Mouse (Mus musculus): ENCODE results near the gene Npw. TPM values are rescaled to one million over a fixed set of nuclear protein-coding genes. Genes with fewer than 3 reads are reported as not detected.
A peak's percentile ranks its signal among the peaks of the same experiment; 100 is the strongest.

Npw gene
- polyA plus RNA-seq, 1 experiment = not detected

DNA sequence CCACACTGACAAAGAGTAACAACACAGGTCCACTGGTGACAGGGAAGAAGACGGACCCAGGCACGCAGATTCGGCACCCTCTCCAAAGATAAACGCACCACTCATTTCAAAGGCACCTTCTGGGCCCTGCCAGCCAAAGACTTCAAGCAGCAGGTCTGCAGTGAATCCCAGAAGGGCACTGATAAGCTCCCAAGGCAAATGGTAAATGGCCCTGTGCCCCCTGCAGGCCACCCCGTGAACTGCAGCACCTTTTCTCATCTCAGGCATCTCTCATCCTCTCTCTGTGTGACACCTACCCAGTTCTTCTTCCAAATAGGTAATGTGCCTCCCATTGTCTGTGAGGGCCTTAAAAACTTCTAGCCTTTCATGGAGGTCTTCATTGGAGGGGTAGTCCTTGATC, 29.6 kb downstream of the Npw start:
- no peak overlapping the region for H3K27ac ChIP-seq (ENCODE audit: insufficient read depth, low read length)
- 39% methylated on average over 5 of the region's 5 CpGs for WGBS
- H3K27me3 ChIP-seq (ENCODE audit: control insufficient read depth, insufficient read depth, low read length) = no peaks in the 10 kb centered on the region
- peaks cover 7% of the 10 kb centered on the region for H3K4me1 ChIP-seq (ENCODE audit: control insufficient read depth, insufficient read depth, low read length)
- DNase-seq = peak; percentile 79 to 89
- H3K4me3 ChIP-seq (replicated peaks; ENCODE audit: insufficient read depth, low read depth, low read length) = no peak overlapping the region
- peak; percentile 98 for TF ChIP-seq CTCF (IDR thresholded peaks at IDR 0.05; ENCODE audit: borderline replicate concordance, insufficient read depth, low read depth, low read length)
- no peak for TF ChIP-seq POLR2A (IDR thresholded peaks at IDR 0.05; ENCODE audit: borderline replicate concordance, insufficient read depth, low read length)

DNA sequence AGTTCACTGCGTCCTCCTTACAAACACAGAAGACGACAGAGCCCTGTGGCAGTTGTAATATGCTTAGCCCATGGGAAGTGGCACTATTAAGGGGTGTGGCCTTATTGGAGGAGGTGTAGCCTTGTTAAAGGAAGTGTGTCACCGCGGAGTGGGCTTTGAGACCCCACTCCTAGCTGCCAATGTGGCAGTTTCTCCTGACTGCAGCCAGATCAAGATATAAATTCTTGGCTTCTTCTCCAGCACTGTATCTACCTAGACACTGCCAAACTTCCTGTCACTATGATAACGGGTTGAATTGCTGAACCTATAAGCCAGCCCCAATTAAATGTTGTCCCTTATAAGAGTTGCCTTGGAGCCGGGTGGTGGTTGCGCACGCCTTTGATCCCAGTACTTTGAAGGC, 32.8 kb downstream of the Npw start:
- no peaks in the 10 kb centered on the region for H3K4me1 ChIP-seq (ENCODE audit: control insufficient read depth, insufficient read depth, low read length)
- H3K27ac ChIP-seq (ENCODE audit: insufficient read depth, low read length) = no peak overlapping the region
- no peak overlapping the region for H3K4me3 ChIP-seq (replicated peaks; ENCODE audit: insufficient read depth, low read depth, low read length)
- DNase-seq = no peak
- WGBS = 92% methylated on average over 8 of the region's 8 CpGs
- TF ChIP-seq POLR2A (IDR thresholded peaks at IDR 0.05; ENCODE audit: borderline replicate concordance, insufficient read depth, low read length) = no peak
- no peak for TF ChIP-seq CTCF (IDR thresholded peaks at IDR 0.05; ENCODE audit: borderline replicate concordance, insufficient read depth, low read depth, low read length)
- no peaks in the 10 kb centered on the region for H3K27me3 ChIP-seq (ENCODE audit: control insufficient read depth, insufficient read depth, low read length)

DNA sequence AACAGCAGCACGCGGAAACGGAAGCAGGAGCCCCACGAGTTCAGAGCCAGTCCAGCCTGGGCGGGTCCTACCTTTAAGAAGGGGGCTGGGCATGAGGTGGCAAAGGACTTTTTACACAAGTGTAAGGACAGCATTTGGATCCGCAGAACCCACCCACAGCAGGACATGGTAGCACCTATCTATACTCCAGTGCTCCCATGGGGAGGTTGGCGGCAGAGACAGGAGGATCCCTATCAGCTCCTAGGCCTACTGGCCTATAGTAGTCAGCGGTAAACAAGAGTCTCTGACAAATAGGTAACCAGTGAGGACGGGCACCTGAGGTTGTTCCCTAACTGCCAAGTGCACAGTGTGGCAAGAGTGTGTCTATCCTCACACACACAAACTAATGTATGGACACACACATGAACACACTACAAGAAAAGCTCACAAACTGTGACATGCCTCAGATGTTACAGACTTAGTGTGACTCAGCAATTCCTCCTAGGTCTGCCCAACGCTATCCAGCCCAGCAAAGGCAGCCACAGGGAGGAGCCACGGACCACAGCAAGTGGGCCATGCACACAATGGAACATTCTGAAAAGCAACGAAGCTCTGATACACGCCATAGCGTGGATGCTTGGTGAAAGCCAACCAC, 40.6 kb downstream of the Npw start:
- TF ChIP-seq POLR2A (IDR thresholded peaks at IDR 0.05; ENCODE audit: borderline replicate concordance, insufficient read depth, low read length) (no peak), CTCF (IDR thresholded peaks at IDR 0.05; ENCODE audit: borderline replicate concordance, insufficient read depth, low read depth, low read length) (no peak)
- no peak overlapping the region for H3K4me3 ChIP-seq (replicated peaks; ENCODE audit: insufficient read depth, low read depth, low read length)
- DNase-seq = no peak
- H3K4me1 ChIP-seq (ENCODE audit: control insufficient read depth, insufficient read depth, low read length) = no peaks in the 10 kb centered on the region
- WGBS = 83% methylated on average over 14 of the region's 14 CpGs
- H3K27ac ChIP-seq (ENCODE audit: insufficient read depth, low read length) = no peak overlapping the region
- no peaks in the 10 kb centered on the region for H3K27me3 ChIP-seq (ENCODE audit: control insufficient read depth, insufficient read depth, low read length)

DNA sequence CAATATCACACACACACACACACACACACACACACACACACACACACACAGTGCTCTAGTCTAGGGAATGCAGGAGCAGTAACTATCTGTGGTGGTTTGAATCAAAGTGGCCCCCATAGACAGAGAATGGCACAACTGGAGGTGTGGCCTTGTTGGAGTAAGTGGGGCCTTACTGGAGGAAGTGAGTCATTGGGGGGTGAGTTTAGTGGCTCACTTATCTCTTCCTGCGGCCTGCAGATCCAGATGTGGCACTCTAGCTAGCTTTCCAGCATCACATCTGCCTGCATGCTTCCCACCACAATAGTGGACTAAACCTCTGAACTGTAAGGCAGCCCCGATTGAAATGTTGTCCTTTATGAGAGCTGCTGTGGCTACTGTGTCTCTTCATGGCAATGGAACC, 47.5 kb downstream of the Npw start:
- H3K4me3 ChIP-seq (replicated peaks; ENCODE audit: insufficient read depth, low read depth, low read length) = no peak overlapping the region
- TF ChIP-seq POLR2A (IDR thresholded peaks at IDR 0.05; ENCODE audit: borderline replicate concordance, insufficient read depth, low read length) (no peak), CTCF (IDR thresholded peaks at IDR 0.05; ENCODE audit: borderline replicate concordance, insufficient read depth, low read depth, low read length) (no peak)
- no peak for DNase-seq
- WGBS = 81% methylated on average over 2 of the region's 2 CpGs
- 0 out of 2 replicates have a peak, but pooled peaks cover 4% of the 10 kb centered on the region for H3K4me1 ChIP-seq (ENCODE audit: control insufficient read depth, insufficient read depth, low read length)
- H3K27me3 ChIP-seq (ENCODE audit: control insufficient read depth, insufficient read depth, low read length) = no peaks in the 10 kb centered on the region
- H3K27ac ChIP-seq (ENCODE audit: insufficient read depth, low read length) = no peak overlapping the region

DNA sequence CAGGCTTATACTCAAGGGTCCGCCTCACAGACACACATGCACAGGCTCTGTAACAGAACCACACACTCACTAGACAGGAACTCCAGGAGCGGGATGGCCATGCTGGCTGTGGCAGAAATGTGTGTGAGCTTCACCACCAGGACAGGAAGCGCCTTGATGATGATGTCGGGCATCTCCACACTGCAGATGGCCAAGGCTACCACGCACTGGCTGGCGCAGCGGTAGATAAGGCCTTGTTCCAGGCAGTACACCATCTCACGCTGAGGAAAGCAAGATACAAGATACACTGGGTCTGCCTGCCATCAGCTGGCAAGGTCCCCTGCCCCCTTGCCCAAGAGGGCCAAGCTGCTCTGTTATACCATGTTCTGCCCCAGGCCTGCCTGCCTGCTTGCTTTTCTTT, 49.4 kb downstream of the Npw start:
- H3K4me1 ChIP-seq (ENCODE audit: control insufficient read depth, insufficient read depth, low read length) = 0 out of 2 replicates have a peak, but pooled peaks cover 4% of the 10 kb centered on the region
- H3K27ac ChIP-seq (ENCODE audit: insufficient read depth, low read length) = no peak overlapping the region
- no peak overlapping the region for H3K4me3 ChIP-seq (replicated peaks; ENCODE audit: insufficient read depth, low read depth, low read length)
- WGBS = 74% methylated on average over 8 of the region's 8 CpGs
- DNase-seq = peak in 1 of 2 experiments; percentile 34
- no peaks in the 10 kb centered on the region for H3K27me3 ChIP-seq (ENCODE audit: control insufficient read depth, insufficient read depth, low read length)
- TF ChIP-seq POLR2A (IDR thresholded peaks at IDR 0.05; ENCODE audit: borderline replicate concordance, insufficient read depth, low read length) (no peak), CTCF (IDR thresholded peaks at IDR 0.05; ENCODE audit: borderline replicate concordance, insufficient read depth, low read depth, low read length) (no peak)

DNA sequence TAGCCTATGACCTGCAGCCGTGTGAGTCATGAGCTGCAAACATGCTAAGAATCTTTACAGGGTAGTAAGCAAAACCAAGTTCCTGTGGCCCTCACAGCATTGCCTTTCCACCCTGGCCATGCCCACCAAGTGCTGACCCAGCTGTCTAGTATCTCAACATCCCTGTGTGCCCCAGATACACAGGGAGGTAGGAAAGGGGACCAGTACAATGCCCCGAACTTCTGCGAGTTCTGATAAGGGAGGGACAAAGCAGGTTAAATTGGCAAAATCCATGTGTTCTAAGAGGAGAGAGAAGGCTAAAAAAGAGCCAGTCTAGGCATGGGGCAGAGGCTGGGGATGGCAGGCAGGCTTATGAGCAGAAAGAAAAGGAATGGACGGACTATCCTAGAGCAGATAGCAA, 49.9 kb downstream of the Npw start:
- no peak overlapping the region for H3K27ac ChIP-seq (ENCODE audit: insufficient read depth, low read length)
- 90% methylated on average over 4 of the region's 4 CpGs for WGBS
- no peaks in the 10 kb centered on the region for H3K27me3 ChIP-seq (ENCODE audit: control insufficient read depth, insufficient read depth, low read length)

More for the DNA sequence above, 49.9 kb downstream of the Npw start:
- no peak for TF ChIP-seq POLR2A (IDR thresholded peaks at IDR 0.05; ENCODE audit: borderline replicate concordance, insufficient read depth, low read length)
- no peak for TF ChIP-seq CTCF (IDR thresholded peaks at IDR 0.05; ENCODE audit: borderline replicate concordance, insufficient read depth, low read depth, low read length)
- no peak overlapping the region for H3K4me3 ChIP-seq (replicated peaks; ENCODE audit: insufficient read depth, low read depth, low read length)
- no peak for DNase-seq
- H3K4me1 ChIP-seq (ENCODE audit: control insufficient read depth, insufficient read depth, low read length) = 0 out of 2 replicates have a peak, but pooled peaks cover 4% of the 10 kb centered on the region

Other genes starting within 250 kb of the Npw start
- 254 and 263 TPM in 2 replicates for gene Rnps1, start 243.9 kb downstream of the Npw start, polyA plus RNA-seq (2012; rRNA removed)
- gene Eci1, start 231.8 kb downstream of the Npw start, polyA plus RNA-seq (2012; rRNA removed) = 77.3 and 78.6 TPM in 2 replicates
- 22.3 and 22.7 TPM in 2 replicates for gene Dnase1l2, start 215.4 kb downstream of the Npw start, polyA plus RNA-seq (2012; rRNA removed)
- gene E4f1, start 188.1 kb downstream of the Npw start, polyA plus RNA-seq (2012; rRNA removed) = 79.4 and 80.6 TPM in 2 replicates
- gene Pgp, start 188.1 kb downstream of the Npw start, polyA plus RNA-seq (2012; rRNA removed) = 126 and 133 TPM in 2 replicates
- gene Bricd5, start 184.6 kb downstream of the Npw start, polyA plus RNA-seq (2012; rRNA removed) = 2.3 TPM in 2 replicates
- 55.9 and 63.5 TPM in 2 replicates for gene Mlst8, start 179.4 kb downstream of the Npw start, polyA plus RNA-seq (2012; rRNA removed)
- gene Caskin1, start 169.9 kb downstream of the Npw start, polyA plus RNA-seq (2012; rRNA removed) = 122 and 127 TPM in 2 replicates
- gene Traf7, start 130.5 kb downstream of the Npw start, polyA plus RNA-seq (2012; rRNA removed) = 197 and 198 TPM in 2 replicates
- 21.7 and 22.6 TPM in 2 replicates for gene Rab26, start 124.2 kb downstream of the Npw start, polyA plus RNA-seq (2012; rRNA removed)
- 122 and 132 TPM in 2 replicates for gene Pkd1, start 108.6 kb downstream of the Npw start, polyA plus RNA-seq (2012; rRNA removed)
- gene Tsc2, start 25.8 kb downstream of the Npw start, polyA plus RNA-seq (2012; rRNA removed) = 168 and 194 TPM in 2 replicates
- gene Nthl1, start 25.8 kb downstream of the Npw start, polyA plus RNA-seq (2012; rRNA removed) = 9.0 TPM in 2 replicates
- gene Slc9a3r2, start 8.1 kb downstream of the Npw start, polyA plus RNA-seq (2012; rRNA removed) = 140 and 146 TPM in 2 replicates
- gene Zfp598, start 11.2 kb upstream of the Npw start, polyA plus RNA-seq (2012; rRNA removed) = 92.6 and 98.6 TPM in 2 replicates
- gene Syngr3, start 31.5 kb upstream of the Npw start, polyA plus RNA-seq (2012; rRNA removed) = 130 and 132 TPM in 2 replicates
- 26.7 and 30.9 TPM in 2 replicates for gene Gfer, start 37.7 kb upstream of the Npw start, polyA plus RNA-seq (2012; rRNA removed)
- gene Noxo1, start 37.8 kb upstream of the Npw start, polyA plus RNA-seq (2012; rRNA removed) = 7.3 and 7.4 TPM in 2 replicates
- gene Tbl3, start 49.2 kb upstream of the Npw start, polyA plus RNA-seq (2012; rRNA removed) = 60.6 and 62.4 TPM in 2 replicates
- 0.18 and 0.57 TPM in 2 replicates for gene Rnf151, start 59.6 kb upstream of the Npw start, polyA plus RNA-seq (2012; rRNA removed)
- gene Rps2, start 59.7 kb upstream of the Npw start, polyA plus RNA-seq (2012; rRNA removed) = 577 and 621 TPM in 2 replicates
- gene Ndufb10, start 66.0 kb upstream of the Npw start, polyA plus RNA-seq (2012; rRNA removed) = 548 and 613 TPM in 2 replicates
- gene Rpl3l, start 69.4 kb upstream of the Npw start, polyA plus RNA-seq (2012; rRNA removed) = 0.67 and 0.70 TPM in 2 replicates
- 63.3 and 66.8 TPM in 2 replicates for gene Msrb1, start 78.2 kb upstream of the Npw start, polyA plus RNA-seq (2012; rRNA removed)
- 0.80 and 1.0 TPM in 2 replicates for gene Hs3st6, start 94.5 kb upstream of the Npw start, polyA plus RNA-seq (2012; rRNA removed)
- gene Meiob, start 145.8 kb upstream of the Npw start, polyA plus RNA-seq (2012; rRNA removed) = not detected in 2 replicates
- gene Hagh, start 181.7 kb upstream of the Npw start, polyA plus RNA-seq (2012; rRNA removed) = 195 and 209 TPM in 2 replicates
- gene Fahd1, start 191.9 kb upstream of the Npw start, polyA plus RNA-seq (2012; rRNA removed) = 31.1 and 33.4 TPM in 2 replicates
- 0.11 and 0.27 TPM in 2 replicates for gene Igfals, start 207.5 kb upstream of the Npw start, polyA plus RNA-seq (2012; rRNA removed)
- 36.4 and 39.0 TPM in 2 replicates for gene Nubp2, start 227.9 kb upstream of the Npw start, polyA plus RNA-seq (2012; rRNA removed)
- gene Spsb3, start 228.2 kb upstream of the Npw start, polyA plus RNA-seq (2012; rRNA removed) = 124 and 138 TPM in 2 replicates
- 57.3 and 62.7 TPM in 2 replicates for gene Eme2, start 236.6 kb upstream of the Npw start, polyA plus RNA-seq (2012; rRNA removed)
- gene Mrps34, start 236.7 kb upstream of the Npw start, polyA plus RNA-seq (2012; rRNA removed) = 147 and 149 TPM in 2 replicates
- 99.0 and 109 TPM in 2 replicates for gene Nme3, start 238.0 kb upstream of the Npw start, polyA plus RNA-seq (2012; rRNA removed)

All from cerebellum, adult 2 months (tissue).